Mouse (Mus musculus) kidney, adult 2 months (tissue): ENCODE results near the gene Tbc1d15.

ENCODE experiments used
- CTCF ChIP-seq: fragments of 200-500 bp; conservative IDR thresholded peaks from 2 replicates; pipeline ENCODE4 v1.5.1; 2011; ENCODE audit warnings: low read depth, mild to moderate bottlenecking, control low read depth, low read length, moderate library complexity, mixed read lengths; ENCODE audit not compliant: insufficient read depth, insufficient read length
- POLR2A ChIP-seq: fragments of 200-500 bp; IDR thresholded peaks from one replicate; pipeline ENCODE4 v1.6.1; 2011; ENCODE audit warnings: low read depth, low read length, control low read depth

GRCm38 (mm10) chr10:115175591-115175991 lies 75.7 kb downstream of the Tbc1d15 start:
- TF ChIP-seq CTCF: no peak
- TF ChIP-seq POLR2A: no peak
